Mouse (Mus musculus) Muller cell, postnatal 12 days (primary cell): ENCODE data around the gene Prcc.
"Not testable (repeated sequence)": the region's sequence is repeated elsewhere in the genome, so short reads cannot be mapped to it uniquely, and the experiment has no call there.

ENCODE experiments used
- DNase-seq: peaks from one replicate; pipeline ENCODE4 v3.0.0-alpha.2; 2015; ENCODE audit errors: inconsistent ontology term

Prcc gene

GRCm38 (mm10) chr3:87905880-87906485 lies 20.6 kb upstream of the Prcc start, which contains the start of gene Hdgf:
Hdgf (plus strand) TSS chr3:87906321.
- peak; percentile 99 for DNase-seq

- no peak for DNase-seq
Observed at GRCm38 (mm10) chr3:87903821-87904220, 18.4 kb upstream of the Prcc start.

DNA sequence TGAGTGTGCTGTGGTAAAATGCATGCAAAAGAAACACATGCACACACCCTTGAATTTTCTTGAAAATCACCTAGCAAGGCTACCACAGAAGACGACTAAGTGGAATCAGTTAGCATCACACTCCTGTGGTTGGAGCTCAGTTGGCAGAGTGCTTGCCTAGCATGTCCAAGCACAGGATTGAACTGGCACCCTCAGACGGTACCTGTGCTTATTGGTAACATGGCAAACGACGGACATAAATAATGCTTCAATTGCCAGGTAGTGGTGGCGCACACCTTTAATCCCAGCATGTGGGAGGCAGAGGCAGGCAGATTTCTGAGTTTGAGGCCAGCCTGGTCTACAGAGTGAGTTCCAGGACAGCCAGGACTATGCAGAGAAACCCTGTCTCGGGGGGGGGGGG lies 16.6 kb upstream of the Prcc start:
- DNase-seq = not testable (repeated sequence)

DNA sequence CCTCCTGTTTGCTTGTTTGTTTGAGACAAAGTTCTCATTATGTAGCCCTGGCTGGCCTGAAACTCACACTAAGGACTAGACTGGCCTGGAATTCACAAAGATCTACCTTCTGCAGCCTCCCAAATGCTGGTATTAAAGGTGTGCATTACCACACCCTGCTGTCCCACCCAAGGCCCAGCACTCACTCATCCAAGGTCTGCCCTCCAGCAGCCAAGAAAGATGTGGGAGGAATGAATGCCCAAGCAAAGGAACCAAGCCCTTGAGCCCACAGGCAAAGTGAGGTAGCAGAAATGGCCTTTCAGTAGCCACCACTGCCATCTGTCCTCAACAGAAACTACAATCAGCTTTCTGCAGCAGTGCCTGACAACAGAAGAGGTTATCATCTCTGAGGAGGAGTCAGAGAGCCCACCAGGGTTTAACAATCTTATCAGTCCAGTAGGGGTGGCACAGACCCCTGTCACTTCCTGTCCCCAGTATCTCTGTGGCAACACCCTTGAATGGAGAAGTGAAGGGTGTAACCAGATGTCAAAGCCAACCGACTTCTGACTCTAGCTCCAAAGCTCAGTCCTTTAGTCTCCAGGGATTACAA lies 15.7 kb upstream of the Prcc start:
- DNase-seq = no peak

DNA sequence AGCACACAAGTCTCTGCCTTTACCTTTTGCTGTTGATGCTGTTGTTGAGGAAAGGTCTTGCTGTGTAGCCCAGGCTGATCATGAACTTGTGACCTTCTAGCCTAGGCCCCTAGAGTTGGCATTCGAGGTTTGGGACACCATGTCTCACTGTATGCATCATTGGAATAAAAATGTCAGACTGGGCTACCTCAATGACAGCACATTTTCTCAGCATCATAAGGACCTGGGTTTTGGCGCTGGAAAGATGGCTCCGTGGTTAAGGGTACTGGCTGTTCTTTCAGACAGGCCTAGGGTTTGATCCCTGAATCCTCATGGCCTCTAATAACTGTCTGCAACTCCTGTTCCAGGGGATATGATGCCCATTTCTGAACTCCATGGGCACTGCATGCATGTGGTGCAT lies 14.4 kb upstream of the Prcc start:
- DNase-seq = no peak

DNA sequence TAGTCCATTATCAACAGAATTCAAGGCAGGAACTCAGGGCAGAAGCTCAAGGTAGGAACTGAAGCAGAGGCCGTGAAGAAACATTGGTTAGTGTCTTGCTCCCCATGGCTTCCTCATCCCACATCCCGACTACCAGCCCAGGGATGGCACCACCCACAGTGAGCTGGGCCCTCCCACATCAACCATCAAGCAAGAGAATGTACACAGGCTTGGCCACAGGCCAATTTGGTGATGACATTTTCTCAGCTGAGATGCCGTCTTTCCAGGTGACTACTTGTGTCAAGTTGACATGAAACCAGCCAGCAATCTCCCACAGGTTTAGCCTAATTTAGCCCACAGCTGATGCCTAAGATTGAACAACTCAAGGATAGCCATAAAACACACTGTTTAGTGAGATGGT lies 13.9 kb upstream of the Prcc start:
- no peak for DNase-seq

- DNase-seq = no peak
Observed at GRCm38 (mm10) chr3:87893367-87893905, 8.0 kb upstream of the Prcc start.

DNA sequence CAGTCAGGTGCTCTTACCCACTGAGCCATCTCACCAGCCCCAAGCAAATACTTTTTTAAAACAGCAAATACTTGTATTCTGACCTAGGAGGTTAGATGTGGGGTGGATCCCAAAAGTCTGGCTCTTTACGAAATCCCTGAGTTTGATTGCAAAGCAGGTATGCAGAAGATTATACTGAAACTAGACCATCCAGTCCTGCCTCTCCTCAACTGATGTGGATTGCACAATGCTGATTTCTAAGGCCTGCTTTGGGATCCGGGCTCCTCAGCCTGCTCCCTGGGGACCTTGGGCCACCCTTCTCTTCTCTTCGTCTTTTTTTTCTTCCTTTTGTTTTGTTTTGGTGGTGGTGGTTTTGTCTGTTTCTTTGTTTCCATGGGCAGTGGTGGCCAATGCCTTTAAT lies 6.1 kb upstream of the Prcc start:
- no peak for DNase-seq

GRCm38 (mm10) chr3:87887400-87887799 lies 2.0 kb upstream of the Prcc start:
- DNase-seq = not testable (repeated sequence)

DNA sequence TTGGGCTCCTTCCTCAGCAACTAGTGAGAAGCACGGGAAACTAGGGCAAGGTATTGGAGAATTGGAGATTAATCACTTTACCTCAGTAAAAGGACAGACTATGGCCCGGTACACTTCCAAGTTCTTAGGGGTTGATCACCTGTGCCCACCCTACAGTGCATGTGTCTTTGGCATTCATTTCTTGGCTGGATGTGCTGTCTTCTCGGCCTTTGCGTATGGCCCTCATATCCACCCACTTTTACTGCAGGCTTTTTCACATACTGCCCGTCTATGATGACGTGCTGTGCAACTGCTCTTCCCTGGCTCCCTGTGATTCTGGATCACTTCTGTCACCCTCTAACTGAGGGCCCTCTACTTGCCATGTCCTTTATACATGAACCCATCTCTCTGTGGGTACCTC lies 1.0 kb upstream of the Prcc start:
- no peak for DNase-seq

GRCm38 (mm10) chr3:87886004-87886365 lies 577 bp upstream of the Prcc start:
- no peak for DNase-seq

GRCm38 (mm10) chr3:87884708-87885251 lies 628 bp downstream of the Prcc start:
- peak; percentile 66 for DNase-seq

DNA sequence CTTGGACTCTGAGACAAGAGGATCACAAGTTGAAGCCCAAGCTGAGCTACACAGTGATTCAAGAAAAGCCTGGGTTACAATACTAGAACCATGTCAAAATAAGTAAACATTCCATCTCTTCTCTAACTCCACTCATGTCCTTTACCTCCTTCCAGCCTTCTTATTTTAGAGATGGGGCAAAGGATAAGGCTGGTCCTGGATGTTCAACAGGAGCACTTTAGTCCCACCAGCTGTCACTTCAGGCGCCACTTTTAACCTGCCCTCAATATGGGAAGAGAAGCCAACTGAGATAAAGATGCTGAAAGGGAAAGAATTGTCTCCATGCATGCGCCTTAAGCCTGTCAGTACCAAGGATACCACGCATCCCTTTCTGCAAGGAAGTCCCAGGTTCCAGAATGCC lies 1.1 kb downstream of the Prcc start:
- no peak for DNase-seq

DNA sequence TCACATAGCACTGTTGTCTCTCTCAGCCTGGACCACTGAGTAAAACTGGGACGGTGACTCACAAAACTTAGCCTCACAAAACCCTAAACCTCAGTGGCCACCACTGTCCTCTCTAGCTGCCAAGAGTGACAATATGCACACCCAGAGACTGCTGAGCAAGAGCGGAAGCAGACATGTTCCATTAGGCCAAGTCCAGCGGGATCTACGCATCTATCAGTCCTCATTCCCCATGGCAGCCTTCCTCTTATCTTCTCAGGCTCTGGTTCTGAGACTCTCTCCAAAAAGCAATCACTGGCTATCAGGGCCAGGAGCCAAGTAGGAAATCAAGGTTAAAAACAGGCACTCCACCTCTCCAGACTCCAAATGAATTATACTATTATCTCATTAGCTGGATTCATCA lies 7.7 kb downstream of the Prcc start:
- DNase-seq = peak; percentile 2

GRCm38 (mm10) chr3:87864111-87864510 lies 21.3 kb downstream of the Prcc start:
- DNase-seq = not testable (repeated sequence)

GRCm38 (mm10) chr3:87859813-87860212 lies 25.6 kb downstream of the Prcc start:
- DNase-seq = peak; percentile 67

DNA sequence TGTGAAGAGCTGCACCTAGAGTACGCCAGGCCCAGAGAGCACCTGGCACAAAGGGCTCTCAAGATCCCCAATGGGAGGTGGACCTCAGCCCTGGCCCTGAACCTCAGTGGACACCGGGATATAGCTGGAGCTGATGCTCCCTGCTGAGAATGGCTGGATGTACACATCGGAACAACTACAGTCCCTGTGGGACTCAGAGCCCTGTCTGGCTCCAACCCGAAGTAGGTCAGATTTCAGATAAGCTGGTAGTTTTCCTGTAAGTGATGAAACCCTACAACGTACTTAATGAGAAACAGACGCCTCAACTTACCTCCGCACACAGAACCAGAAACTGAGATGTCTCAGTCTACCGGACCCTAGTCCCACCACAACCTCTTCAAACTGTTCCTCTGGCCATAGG lies 27.7 kb downstream of the Prcc start:
- DNase-seq = no peak

DNA sequence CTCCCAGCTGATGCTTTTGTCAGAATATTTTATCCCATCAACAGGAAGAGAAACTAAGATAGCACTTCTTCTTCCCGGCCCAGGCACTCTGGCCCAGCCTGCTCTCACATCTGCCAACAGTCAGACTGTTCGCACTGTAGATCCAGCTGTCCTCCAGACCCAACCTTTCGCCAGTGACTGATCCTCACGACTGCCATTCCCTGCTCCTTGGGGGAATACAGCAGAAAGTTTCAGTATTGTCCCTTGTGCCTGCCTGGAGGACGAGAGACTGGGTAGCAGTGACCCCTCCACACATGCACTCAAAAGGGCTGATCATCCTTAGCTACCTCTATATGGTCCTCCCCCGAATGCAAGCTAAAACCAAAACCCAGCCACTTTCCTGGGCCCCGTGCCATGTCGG lies 29.5 kb downstream of the Prcc start:
- no peak for DNase-seq

GRCm38 (mm10) chr3:87854795-87855568 lies 30.4 kb downstream of the Prcc start:
- no peak for DNase-seq

- DNase-seq = no peak
Observed at GRCm38 (mm10) chr3:87849117-87849516, 36.3 kb downstream of the Prcc start.

- DNase-seq = no peak
Observed at GRCm38 (mm10) chr3:87847680-87848079, 37.7 kb downstream of the Prcc start.

DNA sequence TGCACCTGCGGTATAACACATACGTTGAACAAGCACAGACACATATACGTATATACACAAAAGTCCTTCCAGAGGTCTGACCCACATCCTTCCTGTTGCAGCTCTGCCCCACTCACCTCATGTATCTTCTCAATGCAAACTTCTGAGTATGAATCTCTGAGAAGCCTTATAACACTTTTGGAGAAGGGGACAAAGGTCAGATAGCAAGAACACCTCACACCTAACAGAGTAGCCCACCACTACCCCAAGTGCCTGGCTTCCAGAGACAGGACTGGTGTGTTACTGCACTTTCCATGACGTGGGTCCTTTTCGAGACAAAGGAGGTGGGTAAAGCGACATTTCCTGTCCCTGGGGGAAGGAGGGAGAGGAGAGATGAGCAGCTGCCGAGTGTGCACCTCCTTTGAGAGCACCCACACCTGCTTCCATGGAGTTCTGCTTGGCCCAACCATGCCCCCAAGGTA lies 38.7 kb downstream of the Prcc start, which contains the start of gene Sh2d2a:
Gene Sh2d2a, plus strand, starts transcription at position 106 of the 461 bp plus-strand sequence.
- no peak for DNase-seq
